Mouse (Mus musculus) embryo, embryonic 11 days (tissue): ENCODE measurements around the gene Hist1h3f.

Experiments used
- DNase-seq: peaks from one replicate; pipeline ENCODE4 v3.0.0-alpha.2; 2015

The Hist1h3f gene

GRCm38 (mm10) chr13:23543965-23544786 is at the start of gene Hist1h3f:
Hist1h3f (plus strand) TSS chr13:23544052.
- peak; percentile 94 for DNase-seq

- DNase-seq: no peak
These were observed 48.3 kb upstream of the Hist1h3f start for GRCm38 (mm10) chr13:23495526-23495925.

GRCm38 (mm10) chr13:23497656-23498321 is 46.1 kb upstream of the Hist1h3f start:
- DNase-seq: peak; percentile 73

- peak; percentile 62 for DNase-seq
These were observed 45.2 kb upstream of the Hist1h3f start for GRCm38 (mm10) chr13:23498653-23499052.

- DNase-seq: peak; percentile 37
These were observed 43.9 kb upstream of the Hist1h3f start for GRCm38 (mm10) chr13:23499943-23500342.

GRCm38 (mm10) chr13:23500424-23501200 is 43.2 kb upstream of the Hist1h3f start:
- DNase-seq: peak; percentile 84

GRCm38 (mm10) chr13:23501511-23501910 is 42.3 kb upstream of the Hist1h3f start:
- no peak for DNase-seq

GRCm38 (mm10) chr13:23502031-23502567 is 41.8 kb upstream of the Hist1h3f start:
- no peak for DNase-seq

GRCm38 (mm10) chr13:23502916-23503315 is 40.9 kb upstream of the Hist1h3f start:
- DNase-seq: no peak

- peak; percentile 82 for DNase-seq
These were observed 40.1 kb upstream of the Hist1h3f start for GRCm38 (mm10) chr13:23503797-23504196.

- peak; percentile 54 for DNase-seq
These were observed 38.0 kb upstream of the Hist1h3f start for GRCm38 (mm10) chr13:23505662-23506345.

GRCm38 (mm10) chr13:23506351-23506750 is 37.5 kb upstream of the Hist1h3f start:
- peak; percentile 78 for DNase-seq

GRCm38 (mm10) chr13:23506819-23507515 is 36.9 kb upstream of the Hist1h3f start:
- peak; percentile 58 for DNase-seq

- DNase-seq: no peak
These were observed 33.7 kb upstream of the Hist1h3f start for GRCm38 (mm10) chr13:23510127-23510526.

- no peak for DNase-seq
These were observed 30.3 kb upstream of the Hist1h3f start for GRCm38 (mm10) chr13:23513517-23513916.

- peak; percentile 11 for DNase-seq
These were observed 28.6 kb upstream of the Hist1h3f start for GRCm38 (mm10) chr13:23515281-23515680.

GRCm38 (mm10) chr13:23515826-23516620 is 27.8 kb upstream of the Hist1h3f start:
- DNase-seq: no peak

GRCm38 (mm10) chr13:23516822-23517602 is 26.8 kb upstream of the Hist1h3f start:
- DNase-seq: peak; percentile 78

- peak; percentile 85 for DNase-seq
These were observed 26.1 kb upstream of the Hist1h3f start for GRCm38 (mm10) chr13:23517603-23518294.

GRCm38 (mm10) chr13:23518295-23518603 is 25.6 kb upstream of the Hist1h3f start:
- DNase-seq: no peak
